Mouse (Mus musculus): ENCODE data around the gene Tubb3. TPM values are rescaled to one million over a fixed set of nuclear protein-coding genes. Genes with fewer than 3 reads are reported as not detected.
"Not testable (repeated sequence)": the region's sequence is repeated elsewhere in the genome, so short reads cannot be mapped to it uniquely, and the experiment has no call there.

Gene Tubb3
- polyA plus RNA-seq, 1 experiment from 2014 or later = 1,817 TPM

DNA sequence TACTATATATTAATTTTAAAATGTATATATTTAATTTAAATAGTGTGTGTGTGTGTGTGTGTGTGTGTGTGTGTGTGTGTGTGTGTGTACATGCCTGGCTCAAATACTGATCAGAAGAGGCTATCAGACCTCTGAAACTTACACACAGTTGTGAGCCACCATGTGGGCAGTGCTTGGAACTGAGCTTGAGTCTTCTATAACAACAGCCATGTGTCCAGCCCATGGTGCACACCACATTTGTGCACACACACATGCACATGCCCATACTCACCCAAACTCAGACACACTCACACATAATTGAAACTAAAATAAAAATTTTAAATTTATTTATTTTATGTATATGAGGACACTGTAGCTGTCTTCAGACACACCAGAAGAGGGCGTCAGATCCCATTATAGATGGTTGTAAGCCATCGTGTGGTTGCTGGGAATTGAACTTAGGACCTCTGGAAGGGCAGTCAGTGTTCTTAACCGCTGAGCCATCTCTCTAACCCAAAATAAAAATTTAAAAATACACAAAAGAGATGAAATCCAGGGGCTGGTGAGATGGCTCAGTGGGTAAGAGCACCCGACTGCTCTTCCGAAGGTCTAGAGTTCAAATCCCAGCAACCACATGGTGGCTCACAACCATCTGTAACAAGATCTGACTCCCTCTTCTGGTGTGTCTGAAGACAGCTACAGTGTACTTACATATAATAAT, 3.9 kb downstream of the Tubb3 start:
- H3K4me1 ChIP-seq (replicated peaks) = peaks cover 52% of the 10 kb centered on the region
- H3K9ac ChIP-seq; ATAC-seq (ENCODE audit: low FRiP score); H3K27me3 ChIP-seq; H3K27ac ChIP-seq; H3K9me3 ChIP-seq: not testable (repeated sequence)
- 81% methylated on average over 5 of the region's 5 CpGs for WGBS
- peaks cover 25% of the 10 kb centered on the region for H3K36me3 ChIP-seq
- H3K4me3 ChIP-seq = peak overlapping the region; percentile 88
- peak overlapping the region; percentile 94 for H3K4me2 ChIP-seq

GRCm38 (mm10) chr8:123415967-123416943, 5.0 kb downstream of the Tubb3 start:
- peak overlapping the region; percentile 88 for H3K4me3 ChIP-seq
- peaks cover 36% of the 10 kb centered on the region for H3K36me3 ChIP-seq
- H3K27me3 ChIP-seq = no peaks in the 10 kb centered on the region
- 79% methylated on average over 7 of the region's 8 CpGs for WGBS
- 0 out of 2 replicates have a peak overlapping the region, but pooled peaks have one; percentile 13 for H3K9ac ChIP-seq
- H3K4me2 ChIP-seq = peak overlapping the region; percentile 94
- peaks cover 52% of the 10 kb centered on the region for H3K4me1 ChIP-seq (replicated peaks)
- no peak for ATAC-seq (ENCODE audit: low FRiP score)
- no peak overlapping the region for H3K27ac ChIP-seq
- H3K9me3 ChIP-seq = no peaks in the 10 kb centered on the region

DNA sequence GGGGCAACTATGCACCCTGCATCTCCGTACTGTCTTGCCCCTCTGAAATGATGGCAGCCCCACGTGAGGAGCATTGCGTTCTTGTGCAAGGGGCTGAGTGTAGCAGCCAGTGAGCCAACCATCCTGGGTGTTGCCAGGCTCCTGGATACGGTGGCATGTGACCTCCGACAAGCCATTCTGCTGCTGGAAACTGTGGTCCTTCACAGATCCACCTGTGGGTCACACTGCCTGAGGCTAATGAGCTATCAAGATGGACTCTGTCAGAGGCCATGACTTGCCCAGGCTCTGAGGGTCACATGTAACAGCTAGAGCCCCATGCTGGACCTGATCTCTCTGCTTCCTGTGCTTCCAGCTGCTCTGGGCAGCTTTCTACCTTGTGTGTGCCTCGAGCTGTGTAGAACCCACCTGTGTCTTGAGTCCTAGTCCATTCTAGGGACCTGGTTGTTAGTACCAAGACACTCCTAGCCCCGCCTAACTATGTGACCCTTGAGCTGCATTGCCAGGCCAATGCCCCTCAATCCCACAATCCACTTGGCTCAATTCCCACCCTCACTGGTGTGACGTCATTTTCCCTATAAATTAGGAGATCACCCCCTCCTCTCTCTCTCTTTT, 5.8 kb downstream of the Tubb3 start:
- WGBS = 76% methylated on average over 8 of the region's 8 CpGs
- Histone ChIP-seq H3K9me3 (no peaks in the 10 kb centered on the region), H3K4me3 (peak overlapping the region; percentile 88), H3K9ac (0 out of 2 replicates have a peak overlapping the region, but pooled peaks have one; percentile 3), H3K4me2 (peak overlapping the region; percentile 94), H3K27ac (no peak overlapping the region), H3K27me3 (no peaks in the 10 kb centered on the region), H3K4me1 (replicated peaks) (peaks cover 58% of the 10 kb centered on the region), H3K36me3 (peaks cover 42% of the 10 kb centered on the region)
- no peak for ATAC-seq (ENCODE audit: low FRiP score)

DNA sequence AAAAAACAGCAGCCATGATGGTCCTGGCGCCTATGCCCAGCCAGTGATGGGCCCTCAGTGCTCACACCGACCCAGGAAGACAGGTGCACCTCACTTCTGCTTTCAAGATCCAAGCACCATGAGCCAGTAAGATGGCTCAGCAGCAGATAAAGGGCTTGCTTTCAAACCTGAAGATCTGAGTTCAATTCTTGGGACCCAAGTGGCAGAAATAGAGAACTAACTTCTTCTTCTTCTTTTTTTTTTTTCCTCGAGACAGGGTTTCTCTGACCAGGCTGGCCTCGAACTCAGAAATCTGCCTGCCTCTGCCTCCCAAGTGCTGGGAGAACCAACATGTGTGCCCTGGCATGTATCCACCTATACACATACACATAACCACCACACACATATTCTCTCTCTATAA, 8.5 kb downstream of the Tubb3 start:
- Histone ChIP-seq H3K4me3 (no peak overlapping the region), H3K27ac (no peak overlapping the region), H3K36me3 (peaks cover 56% of the 10 kb centered on the region), H3K27me3 (no peaks in the 10 kb centered on the region), H3K4me1 (replicated peaks) (peaks cover 50% of the 10 kb centered on the region), H3K4me2 (no peak overlapping the region), H3K9me3 (no peaks in the 10 kb centered on the region), H3K9ac (no peak overlapping the region)
- WGBS = 95% methylated on average over 4 of the region's 4 CpGs
- no peak for ATAC-seq (ENCODE audit: low FRiP score)

- peaks cover 43% of the 10 kb centered on the region for H3K4me1 ChIP-seq (replicated peaks)
- H3K36me3 ChIP-seq = peaks cover 56% of the 10 kb centered on the region
- H3K27ac ChIP-seq = peak overlapping the region; percentile 30; the same call in 1 of the 2 replicates
- 94% methylated on average over 34 of the region's 34 CpGs for WGBS
- H3K4me2 ChIP-seq = no peak overlapping the region
- H3K9ac ChIP-seq = no peak overlapping the region
- H3K4me3 ChIP-seq = no peak overlapping the region
- H3K27me3 ChIP-seq = no peaks in the 10 kb centered on the region
- H3K9me3 ChIP-seq = no peaks in the 10 kb centered on the region
- ATAC-seq (ENCODE audit: low FRiP score) = no peak
These were observed 9.5 kb downstream of the Tubb3 start for GRCm38 (mm10) chr8:123420525-123421281.

GRCm38 (mm10) chr8:123421325-123421724, 10.1 kb downstream of the Tubb3 start:
- no peak overlapping the region for H3K27ac ChIP-seq
- no peak overlapping the region for H3K4me2 ChIP-seq
- H3K9ac ChIP-seq = no peak overlapping the region
- no peaks in the 10 kb centered on the region for H3K27me3 ChIP-seq
- WGBS = 88% methylated on average over 19 of the region's 19 CpGs
- 0 out of 2 replicates have a peak, but pooled peaks cover under 1% of the 10 kb centered on the region for H3K9me3 ChIP-seq
- no peak overlapping the region for H3K4me3 ChIP-seq
- peaks cover 56% of the 10 kb centered on the region for H3K36me3 ChIP-seq
- ATAC-seq (ENCODE audit: low FRiP score) = no peak
- peaks cover 39% of the 10 kb centered on the region for H3K4me1 ChIP-seq (replicated peaks)

DNA sequence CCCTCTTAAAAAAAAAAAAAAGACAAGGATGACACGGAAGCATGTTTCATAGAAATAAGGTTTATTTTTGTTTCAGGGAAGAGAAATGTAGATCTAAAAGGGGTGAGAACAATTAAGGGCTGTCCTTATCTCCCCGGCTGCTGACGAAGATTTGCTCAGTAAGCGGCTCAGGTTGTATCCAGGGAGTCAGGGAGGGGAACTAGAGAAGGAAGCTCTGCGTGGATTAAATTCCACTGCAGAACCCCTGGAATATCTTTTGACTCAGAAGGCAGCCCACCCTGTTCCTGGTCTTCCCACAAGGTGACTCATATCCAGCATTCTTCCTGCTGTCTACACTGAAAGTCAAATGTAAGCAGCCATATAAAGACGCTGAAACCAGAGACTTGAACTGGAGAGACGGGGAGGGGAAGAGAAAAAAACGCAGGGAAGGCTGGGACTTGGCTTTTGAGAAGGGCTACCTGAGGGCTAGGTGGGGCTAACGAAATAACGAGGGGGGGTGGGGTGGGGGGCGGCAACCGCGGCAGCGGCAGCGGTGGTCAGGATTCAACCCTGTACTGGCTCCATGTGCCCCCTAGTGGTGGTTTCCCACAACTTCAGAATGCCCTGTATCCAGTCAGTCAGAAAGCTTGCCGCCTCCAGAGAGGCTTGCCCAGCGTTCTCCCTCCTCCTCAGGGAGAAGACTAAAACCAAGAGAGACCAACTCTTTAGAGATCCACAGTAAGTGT, 11.0 kb downstream of the Tubb3 start:
- peaks cover 10% of the 10 kb centered on the region; the same call in 1 of the 2 replicates for H3K9me3 ChIP-seq
- H3K4me3 ChIP-seq = 0 out of 2 replicates have a peak overlapping the region, but pooled peaks have one; percentile 11
- peaks cover 60% of the 10 kb centered on the region for H3K36me3 ChIP-seq
- H3K27ac ChIP-seq = 0 out of 2 replicates have a peak overlapping the region, but pooled peaks have one; percentile 30
- no peaks in the 10 kb centered on the region for H3K27me3 ChIP-seq
- WGBS = 20% methylated on average over 17 of the region's 17 CpGs
- peak; percentile 63; the same call in 1 of the 2 replicates for ATAC-seq (ENCODE audit: low FRiP score)
- peak overlapping the region; percentile 35; the same call in 1 of the 2 replicates for H3K9ac ChIP-seq
- peak overlapping the region; percentile 30; the same call in 1 of the 2 replicates for H3K4me2 ChIP-seq
- H3K4me1 ChIP-seq (replicated peaks) = peaks cover 30% of the 10 kb centered on the region

DNA sequence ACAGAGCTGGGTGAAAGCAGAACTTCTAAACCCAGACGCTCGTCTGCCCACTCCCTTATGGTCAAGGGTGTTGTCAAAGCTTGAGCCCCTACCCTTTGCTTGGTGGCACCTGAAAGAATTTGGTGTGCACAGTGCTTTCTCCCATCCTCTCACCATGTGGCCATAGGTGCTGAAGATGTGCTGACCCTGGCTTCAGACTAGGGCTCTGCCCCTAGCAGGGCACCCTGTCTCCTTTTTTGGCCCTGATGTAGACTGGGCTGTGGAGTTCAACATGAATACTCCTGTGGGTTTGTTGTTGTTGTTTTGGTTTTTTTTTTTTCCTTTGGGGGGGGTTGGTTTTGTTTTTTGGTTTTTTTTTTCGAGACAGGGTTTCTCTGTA, 11.5 kb downstream of the Tubb3 start:
- Histone ChIP-seq H3K4me2 (no peak overlapping the region), H3K27me3 (no peaks in the 10 kb centered on the region), H3K4me1 (replicated peaks) (peaks cover 25% of the 10 kb centered on the region), H3K36me3 (peaks cover 59% of the 10 kb centered on the region), H3K27ac (0 out of 2 replicates have a peak overlapping the region, but pooled peaks have one; percentile 30), H3K4me3 (no peak overlapping the region), H3K9ac (peak overlapping the region; percentile 35; the same call in 1 of the 2 replicates), H3K9me3 (peaks cover 15% of the 10 kb centered on the region)
- WGBS = 22% methylated on average over 3 of the region's 3 CpGs
- ATAC-seq (ENCODE audit: low FRiP score) = 0 out of 2 replicates have a peak, but pooled peaks have one; percentile 22

DNA sequence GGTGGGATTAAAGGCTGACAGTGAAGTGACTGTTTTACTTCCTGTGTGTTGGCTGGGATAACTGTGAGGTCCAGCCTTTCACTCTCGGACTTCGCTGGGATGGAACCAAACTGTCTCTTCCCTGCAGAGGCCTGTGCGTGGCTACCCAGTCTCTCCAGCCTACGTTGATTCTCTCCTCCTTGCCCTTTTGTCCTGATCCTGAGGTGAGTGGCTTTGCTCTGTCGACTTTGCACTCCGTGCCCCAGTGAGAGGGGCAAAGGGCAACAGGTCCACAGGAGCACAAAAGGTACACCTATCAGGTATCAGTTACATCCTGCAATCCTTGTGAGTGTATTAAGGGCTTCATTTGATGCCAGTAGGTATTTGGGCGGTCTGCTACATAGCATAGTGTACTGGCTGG, 12.2 kb downstream of the Tubb3 start, which contains the start of gene Def8:
Gene Def8, plus strand, starts transcription at position 87 of the 400 bp plus-strand sequence.
- Histone ChIP-seq H3K27me3 (no peaks in the 10 kb centered on the region), H3K4me2 (peak within 1 kb of the TSS; percentile 30; the same call in 1 of the 2 replicates), H3K4me1 (replicated peaks) (peaks cover 20% of the 10 kb centered on the region), H3K4me3 (0 out of 2 replicates have a peak within 1 kb of the TSS, but pooled peaks have one; percentile 11), H3K9ac (peak within 1 kb of the TSS; percentile 35; the same call in 1 of the 2 replicates), H3K27ac (peak within 1 kb of the TSS; percentile 52; the same call in 1 of the 2 replicates), H3K36me3 (peaks cover 52% of the 10 kb centered on the region), H3K9me3 (peaks cover 22% of the 10 kb centered on the region)
- no peak for ATAC-seq (ENCODE audit: low FRiP score)
- WGBS = 76% methylated on average over 7 of the region's 7 CpGs

- Histone ChIP-seq H3K9ac (no peak overlapping the region), H3K36me3 (peaks cover 20% of the 10 kb centered on the region), H3K4me2 (no peak overlapping the region), H3K9me3 (peaks cover 43% of the 10 kb centered on the region), H3K4me3 (no peak overlapping the region), H3K27ac (no peak overlapping the region), H3K4me1 (replicated peaks) (peaks cover 8% of the 10 kb centered on the region; the same call in 1 of the 2 replicates), H3K27me3 (no peaks in the 10 kb centered on the region)
- ATAC-seq (ENCODE audit: low FRiP score) = no peak
- WGBS = 96% methylated on average over 27 of the region's 27 CpGs
These were observed 15.6 kb downstream of the Tubb3 start for GRCm38 (mm10) chr8:123426511-123427509.
